Mouse (Mus musculus) myocyte (in vitro differentiated cells): ENCODE measurements around the gene Mettl1.

Experiments used
- CEBPB ChIP-seq: IDR thresholded peaks from 2 replicates; pipeline ENCODE4 v1.6.1; 2011; ENCODE audit warnings: mild to moderate bottlenecking, moderate library complexity; ENCODE audit not compliant: poor library complexity, insufficient read depth, severe bottlenecking
- E2F4 ChIP-seq: IDR thresholded peaks from one replicate; pipeline ENCODE4 v1.6.1; 2011; ENCODE audit warnings: mild to moderate bottlenecking, control low read depth, moderate library complexity; ENCODE audit not compliant: insufficient read depth
- MAX ChIP-seq: IDR thresholded peaks from one replicate; pipeline ENCODE4 v1.6.1; 2011; ENCODE audit warnings: low read depth, mild to moderate bottlenecking, control low read depth
- POLR2A ChIP-seq: IDR thresholded peaks from one replicate; pipeline ENCODE4 v1.6.1; 2011; ENCODE audit warnings: low read depth, mild to moderate bottlenecking, control low read depth, moderate library complexity; ENCODE audit not compliant: insufficient read length
- POLR2AphosphoS2 ChIP-seq: IDR thresholded peaks from one replicate; pipeline ENCODE4 v1.6.1; 2011; ENCODE audit warnings: low read depth, control low read depth; ENCODE audit not compliant: insufficient read length
- SRF ChIP-seq: IDR thresholded peaks from one replicate; pipeline ENCODE4 v1.6.1; 2011; ENCODE audit warnings: low read depth; ENCODE audit not compliant: control insufficient read depth, insufficient read length
- USF1 ChIP-seq: IDR thresholded peaks from one replicate; pipeline ENCODE4 v1.6.1; 2011; ENCODE audit warnings: low read depth, mild to moderate bottlenecking, control low read depth, moderate library complexity

- no peak for TF ChIP-seq POLR2AphosphoS2
- no peak for TF ChIP-seq POLR2A
- no peak for TF ChIP-seq MAX
- TF ChIP-seq USF1 = no peak
- no peak for TF ChIP-seq SRF
- TF ChIP-seq CEBPB = no peak
- no peak for TF ChIP-seq E2F4
These were observed 42.7 kb downstream of the Mettl1 start for GRCm38 (mm10) chr10:127083915-127084306.
